Mouse (Mus musculus): ENCODE results near the gene Pdzd2.

The Pdzd2 gene

GRCm38 (mm10) chr15:12539618-12540302 lies 200.0 kb downstream of the Pdzd2 start:
- no peak for DNase-seq (ENCODE audit: low spot score in 2 of 2)

GRCm38 (mm10) chr15:12533254-12533653 lies 206.5 kb downstream of the Pdzd2 start:
- no peak for DNase-seq (ENCODE audit: low spot score in 2 of 2)

GRCm38 (mm10) chr15:12532568-12532967 lies 207.2 kb downstream of the Pdzd2 start:
- no peak for DNase-seq (ENCODE audit: low spot score in 2 of 2)

- DNase-seq (ENCODE audit: low spot score in 2 of 2), result no peak
Observed at GRCm38 (mm10) chr15:12522810-12523209, 216.9 kb downstream of the Pdzd2 start.

GRCm38 (mm10) chr15:12520292-12520691 lies 219.4 kb downstream of the Pdzd2 start:
- no peak for DNase-seq (ENCODE audit: low spot score in 2 of 2)

GRCm38 (mm10) chr15:12518370-12518973 lies 221.3 kb downstream of the Pdzd2 start:
- no peak for DNase-seq (ENCODE audit: low spot score in 2 of 2)

- DNase-seq (ENCODE audit: low spot score in 2 of 2), result no peak
Observed at GRCm38 (mm10) chr15:12517314-12517813, 222.4 kb downstream of the Pdzd2 start.

- DNase-seq (ENCODE audit: low spot score in 2 of 2), result no peak
Observed at GRCm38 (mm10) chr15:12515272-12515844, 224.4 kb downstream of the Pdzd2 start.

- no peak for DNase-seq (ENCODE audit: low spot score in 2 of 2)
Observed at GRCm38 (mm10) chr15:12513526-12513925, 226.2 kb downstream of the Pdzd2 start.

GRCm38 (mm10) chr15:12508765-12509377 lies 230.9 kb downstream of the Pdzd2 start:
- no peak for DNase-seq (ENCODE audit: low spot score in 2 of 2)

GRCm38 (mm10) chr15:12507523-12507922 lies 232.2 kb downstream of the Pdzd2 start:
- no peak for DNase-seq (ENCODE audit: low spot score in 2 of 2)

- no peak for DNase-seq (ENCODE audit: low spot score in 2 of 2)
Observed at GRCm38 (mm10) chr15:12506514-12506913, 233.2 kb downstream of the Pdzd2 start.

GRCm38 (mm10) chr15:12506085-12506484 lies 233.6 kb downstream of the Pdzd2 start:
- DNase-seq (ENCODE audit: low spot score in 2 of 2), result no peak

- DNase-seq (ENCODE audit: low spot score in 2 of 2), result no peak
Observed at GRCm38 (mm10) chr15:12505556-12505955, 234.2 kb downstream of the Pdzd2 start.

- no peak for DNase-seq (ENCODE audit: low spot score in 2 of 2)
Observed at GRCm38 (mm10) chr15:12503907-12504306, 235.8 kb downstream of the Pdzd2 start.

- DNase-seq (ENCODE audit: low spot score in 2 of 2), result no peak
Observed at GRCm38 (mm10) chr15:12501924-12502548, 237.7 kb downstream of the Pdzd2 start.

- DNase-seq (ENCODE audit: low spot score in 2 of 2), result no peak
Observed at GRCm38 (mm10) chr15:12500674-12501073, 239.1 kb downstream of the Pdzd2 start.

GRCm38 (mm10) chr15:12494084-12494483 lies 245.6 kb downstream of the Pdzd2 start:
- DNase-seq (ENCODE audit: low spot score in 2 of 2), result no peak

GRCm38 (mm10) chr15:12493258-12493657 lies 246.5 kb downstream of the Pdzd2 start:
- no peak for DNase-seq (ENCODE audit: low spot score in 2 of 2)

- DNase-seq (ENCODE audit: low spot score in 2 of 2), result no peak
Observed at GRCm38 (mm10) chr15:12490969-12491368, 248.8 kb downstream of the Pdzd2 start.

GRCm38 (mm10) chr15:12490527-12490926 lies 249.2 kb downstream of the Pdzd2 start:
- no peak for DNase-seq (ENCODE audit: low spot score in 2 of 2)

GRCm38 (mm10) chr15:12488316-12488715 lies 251.4 kb downstream of the Pdzd2 start:
- DNase-seq (ENCODE audit: low spot score in 2 of 2), result no peak

All from frontal cortex, postnatal 25 days (tissue).